ENCODE assay signal across 11 mouse cellular contexts in the genomic region with DNA sequence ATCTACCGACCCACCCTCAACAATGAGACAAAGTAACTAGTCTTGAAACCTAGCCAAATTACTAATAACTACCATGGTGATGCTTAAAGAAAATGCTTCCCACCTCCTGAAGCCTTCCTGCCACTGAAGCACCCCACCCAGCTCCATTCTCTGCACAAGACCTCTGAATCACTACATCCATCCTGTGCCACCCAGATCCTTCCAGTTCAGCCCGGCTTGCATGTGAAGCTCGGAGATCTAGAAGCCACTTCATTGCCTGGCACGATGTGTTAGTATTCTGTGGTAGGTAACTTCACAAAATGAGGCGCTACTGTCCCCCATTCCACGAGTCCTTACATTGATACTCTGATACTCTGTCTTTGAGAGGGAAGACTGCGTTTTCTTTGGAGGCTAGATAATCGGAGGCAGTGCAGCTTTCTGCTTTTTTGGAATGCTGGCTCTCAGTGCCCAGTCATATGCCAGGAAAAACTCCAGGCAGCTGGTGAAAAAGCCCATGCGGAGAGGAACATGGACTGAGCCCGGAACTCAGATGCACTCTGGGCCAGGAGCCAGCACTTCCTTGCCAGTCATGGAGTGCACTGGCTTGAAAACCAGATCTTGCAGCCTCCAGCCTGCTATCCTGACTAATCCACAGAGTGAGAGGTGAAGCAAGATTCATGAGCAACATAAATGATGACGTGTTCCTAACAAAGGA. TPM values are rescaled to one million over a fixed set of nuclear protein-coding genes. Genes with fewer than 3 reads are reported as not detected.
A peak's percentile ranks its signal among the peaks of the same experiment; 100 is the strongest.
DNase-seq lines count a peak whose midpoint lies in the region; ATAC-seq and TF ChIP-seq lines count a peak whose summit lies in the region.
"Had no signal": no experiment of that assay in that cellular context is flagged by ENCODE, and none has a peak within 500 bp of the region (broad histone marks: within the 10 kb centered on the region; RNA-seq: fewer than 3 reads in every experiment).

No protein-coding gene starts in this region.

- no peaks in the 10 kb centered on the region for H3K4me1 ChIP-seq in hindbrain, embryonic 16.5 days (ENCODE audit: control insufficient read depth, insufficient read depth, low read depth, low read length)
- peaks cover 12% of the 10 kb centered on the region for H3K4me1 ChIP-seq in hindbrain, embryonic 10.5 days (replicated peaks)
- no peaks in the 10 kb centered on the region for H3K4me1 ChIP-seq in lung, postnatal 0 days (ENCODE audit: insufficient read depth, low read depth, low read length)
- peaks cover 14% of the 10 kb centered on the region for H3K4me1 ChIP-seq in midbrain, embryonic 10.5 days
- H3K4me1 ChIP-seq: embryonic facial prominence, embryonic 13.5 days; lung, embryonic 15.5 days; stomach, embryonic 15.5 days had no signal

- no peak for TF ChIP-seq EP300 in lung, postnatal 0 days (IDR thresholded peaks at IDR 0.05)

- peak; percentile 92 for ATAC-seq in hindbrain, embryonic 16.5 days
- peak; percentile 25; the same call in 1 of the 2 replicates for ATAC-seq in lung, postnatal 0 days

- 71% methylated on average over 11 of the region's 11 CpGs for WGBS in hindbrain, embryonic 16.5 days
- WGBS in hindbrain, embryonic 10.5 days = 91% methylated on average over 11 of the region's 11 CpGs
- 77% methylated on average over 11 of the region's 11 CpGs for WGBS in lung, postnatal 0 days
- 91% methylated on average over 11 of the region's 11 CpGs for WGBS in midbrain, embryonic 10.5 days

- H3K9ac ChIP-seq in hindbrain, embryonic 16.5 days (ENCODE audit: low read depth, low read length) = no peak overlapping the region
- no peak overlapping the region for H3K9ac ChIP-seq in lung, postnatal 0 days (replicated peaks; ENCODE audit: low read depth)
- H3K9ac ChIP-seq: embryonic facial prominence, embryonic 13.5 days; lung, embryonic 15.5 days; stomach, embryonic 15.5 days had no signal

- no peak overlapping the region for H3K4me3 ChIP-seq in hindbrain, embryonic 16.5 days (ENCODE audit: low read length)
- H3K4me3 ChIP-seq in hindbrain, embryonic 10.5 days = no peak overlapping the region
- no peak overlapping the region for H3K4me3 ChIP-seq in lung, postnatal 0 days (ENCODE audit: low read depth, low read length)
- H3K4me3 ChIP-seq in midbrain, embryonic 10.5 days = no peak overlapping the region
- H3K4me3 ChIP-seq: embryonic facial prominence, embryonic 13.5 days; lung, embryonic 15.5 days; stomach, embryonic 15.5 days had no signal

- no peaks in the 10 kb centered on the region for H3K27me3 ChIP-seq in hindbrain, embryonic 16.5 days (replicated peaks; ENCODE audit: control insufficient read depth, insufficient read depth, low read length)
- H3K27me3 ChIP-seq in hindbrain, embryonic 10.5 days (ENCODE audit: insufficient read depth, poor library complexity, severe bottlenecking) = no peaks in the 10 kb centered on the region
- no peaks in the 10 kb centered on the region for H3K27me3 ChIP-seq in lung, postnatal 0 days (replicated peaks; ENCODE audit: insufficient read depth, low read length)
- H3K27me3 ChIP-seq in midbrain, embryonic 10.5 days (ENCODE audit: low read depth, poor library complexity, severe bottlenecking) = no peaks in the 10 kb centered on the region
- H3K27me3 ChIP-seq: embryonic facial prominence, embryonic 13.5 days; lung, embryonic 15.5 days; stomach, embryonic 15.5 days had no signal

- no peaks in the 10 kb centered on the region for H3K36me3 ChIP-seq in hindbrain, embryonic 16.5 days (ENCODE audit: control insufficient read depth, insufficient read depth, low read length)
- no peaks in the 10 kb centered on the region for H3K36me3 ChIP-seq in hindbrain, embryonic 10.5 days
- no peaks in the 10 kb centered on the region for H3K36me3 ChIP-seq in lung, postnatal 0 days (ENCODE audit: insufficient read depth, low read length)
- H3K36me3 ChIP-seq in midbrain, embryonic 10.5 days = no peaks in the 10 kb centered on the region
- H3K36me3 ChIP-seq: embryonic facial prominence, embryonic 13.5 days; lung, embryonic 15.5 days; stomach, embryonic 15.5 days had no signal

- H3K4me2 ChIP-seq in hindbrain, embryonic 16.5 days (ENCODE audit: low read length) = peak overlapping the region; percentile 27
- H3K4me2 ChIP-seq in lung, postnatal 0 days (replicated peaks; ENCODE audit: low read depth, low read length) = no peak overlapping the region
- H3K4me2 ChIP-seq: embryonic facial prominence, embryonic 13.5 days; lung, embryonic 15.5 days; stomach, embryonic 15.5 days had no signal

- TF ChIP-seq CTCF in lung, postnatal 0 days (IDR thresholded peaks at IDR 0.05) = no peak

- DNase-seq in hindbrain, embryonic 10.5 days (ENCODE audit: low spot score) = no peak
- peak; percentile 76 for DNase-seq in adrenal gland, postnatal 14 days
- peak; percentile 54 to 85 for DNase-seq in frontal cortex, adult 2 months (ENCODE audit: extremely low spot score in 1 of 2, low spot score in 1 of 2)
- peak; percentile 72 for DNase-seq in kidney, adult 9 months
- DNase-seq in lung, postnatal 0 days (ENCODE audit: low spot score) = peak; percentile 8
- no peak for DNase-seq in spleen, postnatal 14 days (ENCODE audit: low spot score in 2 of 2)
- DNase-seq in midbrain, embryonic 10.5 days (ENCODE audit: low spot score) = no peak

- H3K9me3 ChIP-seq in hindbrain, embryonic 16.5 days (ENCODE audit: control insufficient read depth, low read length) = no peaks in the 10 kb centered on the region
- no peaks in the 10 kb centered on the region for H3K9me3 ChIP-seq in hindbrain, embryonic 10.5 days
- H3K9me3 ChIP-seq in lung, postnatal 0 days (ENCODE audit: low read length) = no peaks in the 10 kb centered on the region
- no peaks in the 10 kb centered on the region for H3K9me3 ChIP-seq in midbrain, embryonic 10.5 days (replicated peaks)
- H3K9me3 ChIP-seq: embryonic facial prominence, embryonic 13.5 days; lung, embryonic 15.5 days; stomach, embryonic 15.5 days had no signal

- peak overlapping the region; percentile 9; the same call in 1 of the 2 replicates for H3K27ac ChIP-seq in hindbrain, embryonic 16.5 days (ENCODE audit: low read depth, low read length)
- H3K27ac ChIP-seq in hindbrain, embryonic 10.5 days = no peak overlapping the region
- H3K27ac ChIP-seq in lung, postnatal 0 days (ENCODE audit: low read length) = no peak overlapping the region
- H3K27ac ChIP-seq in midbrain, embryonic 10.5 days (replicated peaks) = no peak overlapping the region
- H3K27ac ChIP-seq: embryonic facial prominence, embryonic 13.5 days; lung, embryonic 15.5 days; stomach, embryonic 15.5 days had no signal

RNA-seq across cellular contexts. Expression of a gene that starts 16.5 kb away (rescaled TPM):
- 42.9 and 46.9 TPM in 2 replicates for polyA plus RNA-seq in hindbrain, embryonic 16.5 days (2015; fragmentation: Nextera tagmentation; extraction: Ambion mirVana)
- polyA plus RNA-seq in hindbrain, embryonic 10.5 days (2016; fragmentation: Nextera tagmentation; extraction: Ambion mirVana) = 22.9 and 26.0 TPM in 2 replicates
- total RNA-seq in adrenal gland, postnatal 14 days (2021) = 24.1 and 24.7 TPM in 2 replicates
- 18.8 and 24.1 TPM in 2 replicates for polyA plus RNA-seq in frontal cortex, adult 2 months (2012; rRNA removed)
- 9.9 and 12.8 TPM in 2 replicates for polyA plus RNA-seq in lung, postnatal 0 days (2015; fragmentation: Nextera tagmentation; extraction: Ambion mirVana)
- 21.3 and 22.3 TPM in 2 replicates for polyA plus RNA-seq in midbrain, embryonic 10.5 days (2016; fragmentation: Nextera tagmentation; extraction: Ambion mirVana)

RNA-seq across cellular contexts. Expression of a gene that starts 38.0 kb away (rescaled TPM):
- polyA plus RNA-seq in hindbrain, embryonic 16.5 days (2015; fragmentation: Nextera tagmentation; extraction: Ambion mirVana) = 24.0 and 25.5 TPM in 2 replicates
- polyA plus RNA-seq in hindbrain, embryonic 10.5 days (2016; fragmentation: Nextera tagmentation; extraction: Ambion mirVana) = 18.7 and 21.2 TPM in 2 replicates
- 14.2 and 15.3 TPM in 2 replicates for total RNA-seq in adrenal gland, postnatal 14 days (2021)
- polyA plus RNA-seq in frontal cortex, adult 2 months (2012; rRNA removed) = 50.6 and 54.3 TPM in 2 replicates
- polyA plus RNA-seq in lung, postnatal 0 days (2015; fragmentation: Nextera tagmentation; extraction: Ambion mirVana) = 11.9 and 13.7 TPM in 2 replicates
- 23.4 and 25.4 TPM in 2 replicates for polyA plus RNA-seq in midbrain, embryonic 10.5 days (2016; fragmentation: Nextera tagmentation; extraction: Ambion mirVana)

Comparison
In these comparisons a context has a peak if more than half of its experiments do, and no peak if none do; other contexts are left out.
1. DNase-seq: peak in adrenal gland, postnatal 14 days (single experiment), frontal cortex, adult 2 months (2 of 2), kidney, adult 9 months (single experiment) and lung, postnatal 0 days (single experiment); none in hindbrain, embryonic 10.5 days (single experiment), spleen, postnatal 14 days (0 of 2) and midbrain, embryonic 10.5 days (single experiment).